Mouse (Mus musculus) C2C12 (cell line): ENCODE measurements around the gene S100a1.

Experiments
- CTCF ChIP-seq: IDR thresholded peaks from one replicate; pipeline ENCODE4 v1.5.1; 2011; ENCODE audit not compliant: control insufficient read depth, insufficient read depth, insufficient read length
- MAX ChIP-seq: IDR thresholded peaks from one replicate; pipeline ENCODE4 v1.6.1; 2011; ENCODE audit warnings: mild to moderate bottlenecking, control low read depth
- MYOD1 ChIP-seq: IDR thresholded peaks from one replicate; pipeline ENCODE4 v1.6.1; 2011; ENCODE audit warnings: low read depth; ENCODE audit not compliant: control insufficient read depth, insufficient read length
- MYOG ChIP-seq: IDR thresholded peaks from one replicate; pipeline ENCODE4 v1.6.1; 2011; ENCODE audit not compliant: control insufficient read depth, insufficient read length; ENCODE audit errors: extremely low read depth
- USF1 ChIP-seq: IDR thresholded peaks from one replicate; pipeline ENCODE4 v1.6.1; 2011; ENCODE audit warnings: low read depth, mild to moderate bottlenecking, control low read depth, moderate library complexity

- TF ChIP-seq CTCF = no peak
- no peak for TF ChIP-seq MYOG
- no peak for TF ChIP-seq USF1
- TF ChIP-seq MYOD1 = no peak
- TF ChIP-seq MAX = no peak
Measured at GRCm38 (mm10) chr3:90512276-90512675, 1.9 kb downstream of the S100a1 start.
